Mouse (Mus musculus): ENCODE data around the gene Plekhb2.
A peak's percentile ranks its signal among the peaks of the same experiment; 100 is the strongest.

Plekhb2 gene

GRCm38 (mm10) chr1:34849745-34850342 lies at the start of gene Plekhb2:
Plekhb2 (plus strand) TSS chr1:34849976.
- peak; percentile 90 for DNase-seq

GRCm38 (mm10) chr1:34801616-34802289 lies 48.0 kb upstream of the Plekhb2 start:
- DNase-seq = peak; percentile 43

GRCm38 (mm10) chr1:34802290-34802642 lies 47.5 kb upstream of the Plekhb2 start:
- no peak for DNase-seq

GRCm38 (mm10) chr1:34804863-34805262 lies 44.9 kb upstream of the Plekhb2 start:
- no peak for DNase-seq

- DNase-seq = no peak
Observed at GRCm38 (mm10) chr1:34805931-34806520, 43.8 kb upstream of the Plekhb2 start.

GRCm38 (mm10) chr1:34808445-34808844 lies 41.3 kb upstream of the Plekhb2 start:
- peak; percentile 38 for DNase-seq

- DNase-seq = no peak
Observed at GRCm38 (mm10) chr1:34810293-34810692, 39.5 kb upstream of the Plekhb2 start.

GRCm38 (mm10) chr1:34811035-34811434 lies 38.7 kb upstream of the Plekhb2 start:
- no peak for DNase-seq

- no peak for DNase-seq
Observed at GRCm38 (mm10) chr1:34811581-34811980, 38.2 kb upstream of the Plekhb2 start.

- no peak for DNase-seq
Observed at GRCm38 (mm10) chr1:34812407-34813247, 37.1 kb upstream of the Plekhb2 start.

- DNase-seq = no peak
Observed at GRCm38 (mm10) chr1:34815843-34816242, 33.9 kb upstream of the Plekhb2 start.

- DNase-seq = no peak
Observed at GRCm38 (mm10) chr1:34819225-34819910, 30.4 kb upstream of the Plekhb2 start.

GRCm38 (mm10) chr1:34821411-34821810 lies 28.4 kb upstream of the Plekhb2 start:
- no peak for DNase-seq

GRCm38 (mm10) chr1:34822003-34822402 lies 27.8 kb upstream of the Plekhb2 start:
- DNase-seq = no peak

- DNase-seq = no peak
Observed at GRCm38 (mm10) chr1:34822746-34823145, 27.0 kb upstream of the Plekhb2 start.

GRCm38 (mm10) chr1:34823353-34823752 lies 26.4 kb upstream of the Plekhb2 start:
- DNase-seq = no peak

GRCm38 (mm10) chr1:34824208-34824607 lies 25.6 kb upstream of the Plekhb2 start:
- no peak for DNase-seq

GRCm38 (mm10) chr1:34825909-34826308 lies 23.9 kb upstream of the Plekhb2 start:
- no peak for DNase-seq

- DNase-seq = peak; percentile 34
Observed at GRCm38 (mm10) chr1:34827900-34828299, 21.9 kb upstream of the Plekhb2 start.

- DNase-seq = no peak
Observed at GRCm38 (mm10) chr1:34828528-34829294, 21.1 kb upstream of the Plekhb2 start.

- DNase-seq = no peak
Observed at GRCm38 (mm10) chr1:34830934-34831333, 18.8 kb upstream of the Plekhb2 start.

GRCm38 (mm10) chr1:34831381-34831780 lies 18.4 kb upstream of the Plekhb2 start:
- DNase-seq = no peak
